Mouse (Mus musculus): ENCODE results near the gene Adi1. TPM values are rescaled to one million over a fixed set of nuclear protein-coding genes. Genes with fewer than 3 reads are reported as not detected.

Adi1 gene
- polyA plus RNA-seq, 1 experiment, result 30.6 TPM

GRCm38 (mm10) chr12:28701302-28701701 lies 26.3 kb downstream of the Adi1 start:
- H3K4me1 ChIP-seq (ENCODE audit: control insufficient read depth, insufficient read depth, low read length), result no peaks in the 10 kb centered on the region
- no peak overlapping the region for H3K4me3 ChIP-seq (ENCODE audit: insufficient read depth, low read length)
- H3K27ac ChIP-seq (ENCODE audit: insufficient read depth, low read length), result no peak overlapping the region
- no peak for TF ChIP-seq CTCF (IDR thresholded peaks at IDR 0.05; ENCODE audit: borderline replicate concordance, insufficient read depth, low read length)
- TF ChIP-seq POLR2A (IDR thresholded peaks at IDR 0.05; ENCODE audit: low read depth, low read length), result no peak

- Histone ChIP-seq H3K4me3 (ENCODE audit: insufficient read depth, low read length) (no peak overlapping the region), H3K27ac (ENCODE audit: insufficient read depth, low read length) (no peak overlapping the region), H3K4me1 (ENCODE audit: control insufficient read depth, insufficient read depth, low read length) (no peaks in the 10 kb centered on the region)
- no peak for TF ChIP-seq POLR2A (IDR thresholded peaks at IDR 0.05; ENCODE audit: low read depth, low read length)
- TF ChIP-seq CTCF (IDR thresholded peaks at IDR 0.05; ENCODE audit: borderline replicate concordance, insufficient read depth, low read length), result peak; percentile 14; the same call in 1 of the 2 replicates
Observed at GRCm38 (mm10) chr12:28704381-28704780, 29.4 kb downstream of the Adi1 start.

GRCm38 (mm10) chr12:28705204-28705603 lies 30.2 kb downstream of the Adi1 start:
- Histone ChIP-seq H3K4me3 (ENCODE audit: insufficient read depth, low read length) (no peak overlapping the region), H3K27ac (ENCODE audit: insufficient read depth, low read length) (no peak overlapping the region), H3K4me1 (ENCODE audit: control insufficient read depth, insufficient read depth, low read length) (no peaks in the 10 kb centered on the region)
- TF ChIP-seq CTCF (IDR thresholded peaks at IDR 0.05; ENCODE audit: borderline replicate concordance, insufficient read depth, low read length), result no peak
- TF ChIP-seq POLR2A (IDR thresholded peaks at IDR 0.05; ENCODE audit: low read depth, low read length), result no peak

- no peak overlapping the region for H3K27ac ChIP-seq (ENCODE audit: insufficient read depth, low read length)
- no peaks in the 10 kb centered on the region for H3K4me1 ChIP-seq (ENCODE audit: control insufficient read depth, insufficient read depth, low read length)
- H3K4me3 ChIP-seq (ENCODE audit: insufficient read depth, low read length), result no peak overlapping the region
- TF ChIP-seq POLR2A (IDR thresholded peaks at IDR 0.05; ENCODE audit: low read depth, low read length), result no peak
- no peak for TF ChIP-seq CTCF (IDR thresholded peaks at IDR 0.05; ENCODE audit: borderline replicate concordance, insufficient read depth, low read length)
Observed at GRCm38 (mm10) chr12:28708154-28708553, 33.1 kb downstream of the Adi1 start.

GRCm38 (mm10) chr12:28710566-28711185 lies 35.6 kb downstream of the Adi1 start:
- no peak for TF ChIP-seq CTCF (IDR thresholded peaks at IDR 0.05; ENCODE audit: borderline replicate concordance, insufficient read depth, low read length)
- TF ChIP-seq POLR2A (IDR thresholded peaks at IDR 0.05; ENCODE audit: low read depth, low read length), result no peak
- Histone ChIP-seq H3K4me1 (ENCODE audit: control insufficient read depth, insufficient read depth, low read length) (no peaks in the 10 kb centered on the region), H3K4me3 (ENCODE audit: insufficient read depth, low read length) (no peak overlapping the region), H3K27ac (ENCODE audit: insufficient read depth, low read length) (no peak overlapping the region)

- TF ChIP-seq POLR2A (IDR thresholded peaks at IDR 0.05; ENCODE audit: low read depth, low read length) (no peak), CTCF (IDR thresholded peaks at IDR 0.05; ENCODE audit: borderline replicate concordance, insufficient read depth, low read length) (no peak)
- H3K27ac ChIP-seq (ENCODE audit: insufficient read depth, low read length), result no peak overlapping the region
- H3K4me3 ChIP-seq (ENCODE audit: insufficient read depth, low read length), result no peak overlapping the region
- no peaks in the 10 kb centered on the region for H3K4me1 ChIP-seq (ENCODE audit: control insufficient read depth, insufficient read depth, low read length)
Observed at GRCm38 (mm10) chr12:28714822-28715632, 40.0 kb downstream of the Adi1 start.

GRCm38 (mm10) chr12:28717066-28717465 lies 42.0 kb downstream of the Adi1 start:
- Histone ChIP-seq H3K27ac (ENCODE audit: insufficient read depth, low read length) (no peak overlapping the region), H3K4me3 (ENCODE audit: insufficient read depth, low read length) (no peak overlapping the region), H3K4me1 (ENCODE audit: control insufficient read depth, insufficient read depth, low read length) (no peaks in the 10 kb centered on the region)
- TF ChIP-seq POLR2A (IDR thresholded peaks at IDR 0.05; ENCODE audit: low read depth, low read length), result no peak
- no peak for TF ChIP-seq CTCF (IDR thresholded peaks at IDR 0.05; ENCODE audit: borderline replicate concordance, insufficient read depth, low read length)

GRCm38 (mm10) chr12:28718106-28718505 lies 43.1 kb downstream of the Adi1 start:
- H3K27ac ChIP-seq (ENCODE audit: insufficient read depth, low read length), result no peak overlapping the region
- TF ChIP-seq POLR2A (IDR thresholded peaks at IDR 0.05; ENCODE audit: low read depth, low read length) (no peak), CTCF (IDR thresholded peaks at IDR 0.05; ENCODE audit: borderline replicate concordance, insufficient read depth, low read length) (no peak)
- no peaks in the 10 kb centered on the region for H3K4me1 ChIP-seq (ENCODE audit: control insufficient read depth, insufficient read depth, low read length)
- H3K4me3 ChIP-seq (ENCODE audit: insufficient read depth, low read length), result no peak overlapping the region

- no peak overlapping the region for H3K27ac ChIP-seq (ENCODE audit: insufficient read depth, low read length)
- H3K4me3 ChIP-seq (ENCODE audit: insufficient read depth, low read length), result no peak overlapping the region
- TF ChIP-seq POLR2A (IDR thresholded peaks at IDR 0.05; ENCODE audit: low read depth, low read length) (no peak), CTCF (IDR thresholded peaks at IDR 0.05; ENCODE audit: borderline replicate concordance, insufficient read depth, low read length) (no peak)
- no peaks in the 10 kb centered on the region for H3K4me1 ChIP-seq (ENCODE audit: control insufficient read depth, insufficient read depth, low read length)
Observed at GRCm38 (mm10) chr12:28724366-28724765, 49.3 kb downstream of the Adi1 start.

- no peak overlapping the region for H3K4me3 ChIP-seq (ENCODE audit: insufficient read depth, low read length)
- H3K27ac ChIP-seq (ENCODE audit: insufficient read depth, low read length), result no peak overlapping the region
- TF ChIP-seq CTCF (IDR thresholded peaks at IDR 0.05; ENCODE audit: borderline replicate concordance, insufficient read depth, low read length) (no peak), POLR2A (IDR thresholded peaks at IDR 0.05; ENCODE audit: low read depth, low read length) (no peak)
- H3K4me1 ChIP-seq (ENCODE audit: control insufficient read depth, insufficient read depth, low read length), result no peaks in the 10 kb centered on the region
Observed at GRCm38 (mm10) chr12:28726204-28726603, 51.2 kb downstream of the Adi1 start.

Data from embryonic fibroblast, embryonic 13.5 days (primary cell).